Mouse (Mus musculus): ENCODE results near the gene Vmn1r152. TPM values are rescaled to one million over a fixed set of nuclear protein-coding genes. Genes with fewer than 3 reads are reported as not detected.
"Not testable (repeated sequence)": the region's sequence is repeated elsewhere in the genome, so short reads cannot be mapped to it uniquely, and the experiment has no call there.

Vmn1r152 gene
- not detected in 2 replicates for polyA plus RNA-seq (2015; fragmentation: Nextera tagmentation; extraction: Ambion mirVana)

DNA sequence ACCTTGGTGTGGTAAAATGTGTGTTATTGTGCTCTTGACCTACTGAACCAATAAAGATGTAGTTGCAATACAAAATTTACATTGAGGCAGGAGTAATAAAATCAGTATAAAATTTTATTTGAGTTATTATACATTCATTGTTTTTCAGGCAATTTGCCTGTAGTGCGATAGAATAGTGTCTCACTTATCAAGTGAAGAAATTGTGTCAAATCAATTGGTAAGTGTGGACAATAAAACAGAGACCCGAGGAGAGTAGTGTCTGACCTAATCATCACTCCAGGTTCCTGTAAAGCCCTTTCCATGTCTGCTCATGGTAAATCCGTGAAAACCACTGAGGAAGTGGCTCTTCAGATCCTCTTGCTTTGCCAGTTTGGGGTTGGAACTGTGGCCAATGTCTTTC, at the start of gene Vmn1r152:
Vmn1r152 (plus strand) TSS at position 301 of the 400 bp plus-strand sequence.
- no CpG with 5 or more reads among the region's 3 CpGs for whole genome bisulfite sequencing
- not testable (repeated sequence) for H3K9ac ChIP-seq; H3K4me1 ChIP-seq; H3K27me3 ChIP-seq; H3K27ac ChIP-seq; H3K4me3 ChIP-seq; H3K36me3 ChIP-seq; H3K9me3 ChIP-seq; H3K4me2 ChIP-seq; ATAC-seq (ENCODE audit: insufficient number of reproducible peaks, low FRiP score, low TSS enrichment, low read depth)

DNA sequence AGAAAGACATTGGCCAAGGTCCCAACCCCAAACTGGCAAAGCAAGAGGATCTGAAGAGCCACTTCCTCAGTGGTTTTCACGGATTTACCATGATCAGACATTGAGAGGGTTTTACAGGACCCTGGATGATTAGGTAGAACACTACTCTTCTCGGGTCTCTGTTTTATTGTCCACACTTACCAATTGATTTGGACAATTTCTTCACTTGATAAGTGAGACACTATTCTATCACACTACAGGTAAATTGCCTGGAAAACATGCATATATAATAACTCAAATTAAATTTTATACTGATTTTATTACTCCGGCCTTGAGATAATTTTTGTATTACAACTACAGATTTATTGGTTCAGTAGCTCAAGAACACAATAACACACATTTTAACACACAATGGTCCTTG, 23.2 kb upstream of the Vmn1r152 start, which contains the start of gene Vmn1r151:
Vmn1r151 (minus strand) TSS at position 101 of the 400 bp plus-strand sequence.
- not testable (repeated sequence) for H3K27ac ChIP-seq; ATAC-seq (ENCODE audit: insufficient number of reproducible peaks, low FRiP score, low TSS enrichment, low read depth); H3K4me3 ChIP-seq; H3K4me2 ChIP-seq; H3K9me3 ChIP-seq; H3K36me3 ChIP-seq; H3K27me3 ChIP-seq; H3K4me1 ChIP-seq; H3K9ac ChIP-seq
- 53% methylated on average over 2 of the region's 3 CpGs for WGBS

DNA sequence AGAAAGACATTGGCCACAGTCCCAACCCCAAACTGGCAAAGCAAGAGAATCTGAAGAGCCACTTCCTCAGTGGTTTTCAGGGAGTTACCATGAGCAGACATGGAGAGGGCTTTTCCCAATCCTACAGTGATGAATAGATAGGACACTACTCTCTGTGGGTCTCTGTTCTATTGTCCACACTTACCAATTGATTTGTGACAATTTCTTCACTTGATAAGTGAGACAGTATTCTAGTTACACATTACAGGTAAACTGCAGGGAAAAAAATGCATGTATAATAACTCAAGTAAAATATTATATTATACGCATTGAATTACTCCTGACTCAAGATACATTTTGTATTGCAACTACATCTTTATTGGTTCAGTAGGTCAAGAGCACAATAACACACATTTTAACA, 12.0 kb downstream of the Vmn1r152 start, which contains the start of gene Gm8677:
Gm8677 (minus strand) TSS at position 101 of the 400 bp plus-strand sequence.
- H3K36me3 ChIP-seq; H3K9ac ChIP-seq; H3K27me3 ChIP-seq; ATAC-seq (ENCODE audit: insufficient number of reproducible peaks, low FRiP score, low TSS enrichment, low read depth); H3K4me3 ChIP-seq; H3K4me1 ChIP-seq; H3K27ac ChIP-seq; H3K4me2 ChIP-seq; H3K9me3 ChIP-seq: not testable (repeated sequence)
- no CpG with 5 or more reads among the region's 1 CpGs for WGBS

DNA sequence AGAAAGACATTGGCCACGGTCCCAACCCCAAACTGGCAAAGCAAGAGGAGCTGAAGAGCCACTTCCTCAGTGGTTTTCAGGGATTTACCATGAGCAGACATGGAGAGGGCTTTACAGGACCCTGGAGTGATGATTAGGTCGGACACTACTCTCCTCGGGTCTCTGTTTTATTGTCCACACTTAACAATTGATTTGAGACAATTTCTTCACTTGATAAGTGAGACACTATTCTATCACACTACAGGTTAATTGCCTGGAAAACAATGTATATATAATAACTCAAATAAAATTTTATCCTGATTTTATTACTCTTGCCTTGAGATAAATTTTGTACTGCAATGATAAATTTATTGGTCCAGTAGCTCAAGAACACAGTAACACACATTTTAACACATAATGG, 42.5 kb downstream of the Vmn1r152 start, which contains the start of gene Gm4201:
Gm4201 (minus strand) TSS at position 101 of the 400 bp plus-strand sequence.
- H3K27ac ChIP-seq; H3K36me3 ChIP-seq; H3K4me2 ChIP-seq; H3K4me3 ChIP-seq; H3K9ac ChIP-seq; ATAC-seq (ENCODE audit: insufficient number of reproducible peaks, low FRiP score, low TSS enrichment, low read depth); H3K9me3 ChIP-seq; H3K4me1 ChIP-seq; H3K27me3 ChIP-seq: not testable (repeated sequence)
- WGBS, result no CpG with 5 or more reads among the region's 3 CpGs

Other genes with a start within 250 kb of the Vmn1r152 start
- gene Gm4187, start 193.2 kb upstream of the Vmn1r152 start, polyA plus RNA-seq (2015; fragmentation: Nextera tagmentation; extraction: Ambion mirVana), result not detected in 2 replicates
- not detected in 2 replicates for gene Gm8660, start 151.9 kb upstream of the Vmn1r152 start, polyA plus RNA-seq (2015; fragmentation: Nextera tagmentation; extraction: Ambion mirVana)
- not detected in 2 replicates for gene Vmn1r148, start 109.4 kb upstream of the Vmn1r152 start, polyA plus RNA-seq (2015; fragmentation: Nextera tagmentation; extraction: Ambion mirVana)
- gene Vmn1r149, start 84.7 kb upstream of the Vmn1r152 start, polyA plus RNA-seq (2015; fragmentation: Nextera tagmentation; extraction: Ambion mirVana), result not detected in 2 replicates
- gene Gm10665, start 58.9 kb upstream of the Vmn1r152 start, polyA plus RNA-seq (2015; fragmentation: Nextera tagmentation; extraction: Ambion mirVana), result not detected in 2 replicates
- gene Vmn1r151, start 23.3 kb upstream of the Vmn1r152 start, polyA plus RNA-seq (2015; fragmentation: Nextera tagmentation; extraction: Ambion mirVana), result not detected in 2 replicates
- gene Gm8677, start 11.9 kb downstream of the Vmn1r152 start, polyA plus RNA-seq (2015; fragmentation: Nextera tagmentation; extraction: Ambion mirVana), result not detected in 2 replicates
- gene Gm4201, start 42.4 kb downstream of the Vmn1r152 start, polyA plus RNA-seq (2015; fragmentation: Nextera tagmentation; extraction: Ambion mirVana), result not detected in 2 replicates
- gene Gm4565, start 65.2 kb downstream of the Vmn1r152 start, polyA plus RNA-seq (2015; fragmentation: Nextera tagmentation; extraction: Ambion mirVana), result not detected in 2 replicates
- not detected in 2 replicates for gene Vmn1r155, start 135.1 kb downstream of the Vmn1r152 start, polyA plus RNA-seq (2015; fragmentation: Nextera tagmentation; extraction: Ambion mirVana)
- gene Gm8693, start 169.3 kb downstream of the Vmn1r152 start, polyA plus RNA-seq (2015; fragmentation: Nextera tagmentation; extraction: Ambion mirVana), result not detected in 2 replicates
- not detected in 2 replicates for gene Gm4567, start 196.7 kb downstream of the Vmn1r152 start, polyA plus RNA-seq (2015; fragmentation: Nextera tagmentation; extraction: Ambion mirVana)
- not detected in 2 replicates for gene Vmn1r157, start 238.7 kb downstream of the Vmn1r152 start, polyA plus RNA-seq (2015; fragmentation: Nextera tagmentation; extraction: Ambion mirVana)

All from limb, embryonic 15.5 days (tissue).